Mouse (Mus musculus): ENCODE measurements around the gene 3110001I22Rik.
"Not testable (repeated sequence)": the region's sequence is repeated elsewhere in the genome, so short reads cannot be mapped to it uniquely, and the experiment has no call there.

Gene 3110001I22Rik

DNA sequence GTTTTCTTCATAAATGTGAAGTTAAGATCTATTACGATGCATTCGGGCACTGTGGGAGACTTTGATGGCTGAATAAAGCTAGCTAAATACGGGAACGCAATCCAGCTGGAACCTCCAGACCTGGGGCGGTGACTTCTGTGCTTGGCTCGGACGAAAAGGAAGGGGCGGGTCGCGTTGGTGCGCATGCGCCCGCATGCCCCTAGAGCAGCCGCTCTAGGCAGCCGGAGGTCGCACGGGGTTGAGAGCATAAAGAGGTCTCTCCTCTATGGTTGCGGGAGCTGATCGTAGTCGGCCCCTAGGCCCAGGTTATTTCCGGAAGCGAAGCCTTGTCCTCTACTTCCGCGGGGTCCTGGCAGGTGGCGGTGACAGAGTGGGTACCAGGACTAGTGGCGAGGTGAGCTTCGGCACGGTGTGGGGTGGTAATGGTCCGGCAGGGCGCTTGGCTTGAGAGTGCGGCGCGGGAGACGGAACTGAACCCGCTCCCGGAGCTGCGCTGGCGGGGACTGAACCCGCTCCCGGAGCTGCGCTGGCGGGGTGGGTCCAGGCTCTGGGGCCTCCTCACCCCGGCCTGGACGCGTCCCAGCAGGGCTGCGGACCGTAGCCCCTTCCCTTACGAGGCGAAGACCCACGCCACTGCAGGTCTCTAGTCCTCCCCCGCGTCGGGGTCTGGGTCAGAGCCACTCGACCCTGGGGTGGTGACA, at the start of gene 3110001I22Rik, which contains the start of gene Bfar:
Gene 3110001I22Rik, plus strand, starts transcription at position 245 of the 701 bp plus-strand sequence.
Gene Bfar, plus strand, starts transcription at position 174 of the 701 bp plus-strand sequence.
- in situ Hi-C loops (cut with MboI, MseI) = no loop called here

DNA sequence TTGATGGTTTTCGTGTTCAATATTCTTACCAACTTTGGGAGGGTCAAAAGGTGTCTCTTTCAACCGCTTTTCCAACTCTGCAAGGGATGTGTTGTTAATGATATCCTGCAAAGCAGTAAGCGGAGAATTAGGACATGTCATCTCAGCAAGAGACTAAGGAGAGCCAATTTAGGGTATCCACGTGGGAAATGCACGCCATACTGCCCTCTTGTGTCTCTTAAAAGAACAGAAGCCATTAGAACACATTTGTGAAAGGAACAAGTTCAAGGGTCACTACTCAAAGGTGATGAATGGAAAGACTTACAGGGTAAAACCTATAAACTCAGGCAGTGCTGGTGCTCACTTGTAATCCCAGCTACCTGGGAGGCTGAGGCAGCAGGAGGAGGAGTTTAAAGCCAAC, 43.4 kb upstream of the 3110001I22Rik start:
- in situ Hi-C loops (cut with MboI, MseI) = no loop called here

DNA sequence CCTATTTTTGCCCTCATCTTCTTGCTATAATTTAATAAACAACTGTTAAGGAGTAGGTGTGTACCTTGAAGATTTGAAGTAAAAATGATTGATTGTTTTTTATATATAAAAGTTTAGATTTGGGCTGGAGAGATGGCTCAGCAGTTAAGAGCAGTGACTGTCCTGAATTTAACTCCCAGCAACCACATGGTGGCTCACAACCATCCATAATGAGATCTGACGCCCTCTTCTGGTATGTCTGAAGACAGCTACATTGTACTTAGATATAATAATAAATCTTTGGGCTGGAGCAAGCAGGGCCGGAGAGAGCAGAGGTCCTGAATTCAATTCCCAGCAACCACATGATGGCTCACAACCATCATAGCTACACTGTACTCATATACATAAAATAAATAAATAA, 33.5 kb upstream of the 3110001I22Rik start:
- in situ Hi-C loops (cut with MboI, MseI) = not testable (repeated sequence)

DNA sequence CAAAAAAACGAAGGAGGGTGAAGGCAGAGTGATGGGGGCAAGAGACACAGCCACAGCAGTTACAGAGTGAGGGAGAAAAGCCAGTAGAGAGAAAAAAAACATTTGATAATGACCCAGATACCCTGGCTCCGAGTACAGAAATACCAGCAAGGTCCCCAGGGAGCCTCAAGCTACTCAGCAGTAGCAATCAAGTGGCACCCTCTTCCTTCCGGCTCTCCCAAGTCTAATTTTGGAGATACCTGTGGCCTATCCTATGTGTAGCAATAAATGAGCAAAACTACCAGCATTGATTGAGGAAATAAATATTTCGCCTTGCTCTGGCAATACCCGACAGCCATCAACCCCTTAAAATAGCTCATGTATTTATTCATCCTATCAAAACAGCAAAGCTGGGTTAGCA, 32.2 kb upstream of the 3110001I22Rik start:
- in situ Hi-C loops (cut with MboI, MseI) = no loop called here

DNA sequence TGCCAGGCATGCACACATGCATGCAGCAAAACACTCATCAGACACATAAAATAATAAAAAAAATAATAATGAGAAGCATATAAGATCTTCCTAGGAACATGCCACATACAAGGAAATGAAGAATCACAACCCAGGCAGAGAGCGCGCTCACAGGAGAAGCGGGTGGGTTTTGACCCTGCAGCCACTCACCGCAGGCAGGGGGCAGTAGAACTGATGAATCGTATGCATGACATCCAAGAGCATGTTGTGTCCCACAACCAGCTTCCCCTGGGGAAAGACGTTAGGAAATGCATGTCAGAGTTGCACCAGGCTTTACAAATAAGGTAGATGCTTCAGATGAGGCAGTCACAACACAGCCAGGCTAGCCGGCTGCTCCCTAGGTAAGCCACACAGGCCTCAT, 31.7 kb upstream of the 3110001I22Rik start:
- in situ Hi-C loops (cut with MboI, MseI) = no loop called here

DNA sequence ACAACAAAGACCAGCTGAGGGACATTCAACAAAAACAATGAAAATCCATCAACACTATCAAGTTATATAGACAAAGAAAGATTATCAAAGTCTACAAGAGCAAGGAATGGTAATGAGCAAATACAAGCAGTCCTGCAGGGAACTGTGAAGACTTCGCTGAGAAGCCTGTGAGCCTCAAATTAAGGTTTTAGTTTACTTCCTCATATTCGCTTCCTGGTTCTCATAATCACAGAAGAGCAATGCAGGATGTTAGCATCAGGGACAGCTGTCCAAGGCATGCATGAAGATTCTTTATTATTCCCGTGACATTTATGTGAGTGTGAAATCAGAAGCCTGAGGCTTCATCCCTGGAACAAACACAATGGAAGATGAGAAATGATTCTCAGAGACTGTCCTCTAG, 27.3 kb upstream of the 3110001I22Rik start:
- in situ Hi-C loops (cut with MboI, MseI) = no loop called here

DNA sequence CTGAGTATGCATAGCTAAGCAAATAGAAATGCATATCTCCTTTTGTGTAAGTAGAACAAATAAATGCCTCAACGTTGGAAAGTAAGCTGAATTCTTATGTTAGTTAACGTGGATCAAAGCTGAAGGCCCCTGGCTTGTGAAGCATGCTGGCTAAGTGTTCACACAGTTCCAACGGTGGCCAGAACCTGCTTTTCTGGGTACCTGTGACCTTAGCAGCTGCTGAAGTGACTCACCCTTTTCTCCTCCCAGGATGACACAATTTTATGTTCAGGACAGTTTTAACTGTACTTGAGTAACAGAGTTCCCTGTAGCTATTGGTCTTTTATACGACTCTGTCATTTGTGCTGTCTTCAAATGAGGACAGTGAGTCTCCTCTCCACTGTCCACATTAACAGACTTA, 25.8 kb upstream of the 3110001I22Rik start:
- in situ Hi-C loops (cut with MboI, MseI) = no loop called here

DNA sequence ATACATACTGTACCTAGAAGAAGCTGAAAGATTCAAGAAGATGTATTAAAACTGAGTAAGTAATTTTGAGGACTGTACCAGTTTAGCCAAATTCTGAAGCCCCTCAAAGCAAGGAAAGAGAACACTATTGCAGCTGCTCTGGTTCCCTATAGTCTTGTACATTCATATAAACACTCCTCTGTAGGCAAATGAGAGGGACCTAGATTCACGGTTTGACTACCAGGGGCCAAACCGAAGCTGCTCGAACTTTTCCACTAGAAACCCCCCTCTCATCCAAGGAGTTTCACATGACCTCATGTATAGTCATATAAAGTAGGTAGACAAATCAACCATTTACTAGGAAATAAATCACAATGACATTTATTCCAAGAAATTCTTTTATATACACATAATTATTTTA, 12.8 kb upstream of the 3110001I22Rik start:
- in situ Hi-C loops (cut with MboI, MseI) = no loop called here

DNA sequence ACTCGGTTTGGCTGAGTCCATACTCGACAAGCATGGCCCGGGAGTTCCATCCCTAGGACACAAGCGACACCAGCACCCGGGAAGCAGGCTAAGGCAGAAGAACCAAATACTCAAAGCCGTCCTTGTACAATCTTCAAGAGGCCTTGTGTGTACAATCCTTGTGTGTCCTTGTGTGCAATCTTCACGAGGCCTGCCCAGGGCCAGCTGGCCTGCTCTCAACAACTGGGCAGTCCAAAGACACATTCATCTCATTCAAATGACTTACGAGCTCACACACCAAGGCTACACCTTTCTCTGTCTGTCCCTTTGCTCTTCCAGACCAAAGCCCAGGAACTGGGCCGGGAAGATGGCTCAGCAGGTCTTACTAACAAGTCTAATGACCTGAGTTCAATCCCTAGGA, 11.0 kb upstream of the 3110001I22Rik start:
- in situ Hi-C loops (cut with MboI, MseI) = loop anchor here (10.0 kb wide), 1 partner anchor 226 kb away; no protein-coding TSS in a partner anchor

DNA sequence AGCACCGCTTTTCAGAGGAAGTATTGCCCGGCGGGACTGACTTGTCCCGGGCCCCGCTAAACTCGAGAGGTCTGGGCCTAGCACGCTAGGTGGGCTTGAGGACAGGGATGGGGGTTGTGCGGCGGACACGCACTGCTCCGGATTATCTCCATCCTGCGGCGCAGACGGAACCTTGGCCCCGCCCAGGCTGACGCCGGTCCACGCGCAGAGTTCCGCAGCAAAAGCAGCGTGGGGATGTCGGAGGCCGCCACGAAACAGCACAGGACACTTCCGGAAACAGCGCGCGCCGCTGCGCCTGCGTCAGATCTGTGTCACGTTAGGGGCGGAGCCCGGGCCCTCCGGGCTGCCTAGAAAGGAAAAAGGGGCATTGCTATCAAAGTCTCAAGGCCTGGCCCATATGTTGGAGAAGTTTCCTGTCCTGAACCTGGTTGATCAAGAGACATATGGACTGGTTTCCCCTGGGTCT, 3.8 kb upstream of the 3110001I22Rik start, which contains the start of gene Parn:
Gene Parn, minus strand, starts transcription at position 293 of the 466 bp plus-strand sequence.
- in situ Hi-C loops (cut with MboI, MseI) = loop anchor here (10.0 kb wide), 1 partner anchor 233 kb away; no protein-coding TSS in a partner anchor

DNA sequence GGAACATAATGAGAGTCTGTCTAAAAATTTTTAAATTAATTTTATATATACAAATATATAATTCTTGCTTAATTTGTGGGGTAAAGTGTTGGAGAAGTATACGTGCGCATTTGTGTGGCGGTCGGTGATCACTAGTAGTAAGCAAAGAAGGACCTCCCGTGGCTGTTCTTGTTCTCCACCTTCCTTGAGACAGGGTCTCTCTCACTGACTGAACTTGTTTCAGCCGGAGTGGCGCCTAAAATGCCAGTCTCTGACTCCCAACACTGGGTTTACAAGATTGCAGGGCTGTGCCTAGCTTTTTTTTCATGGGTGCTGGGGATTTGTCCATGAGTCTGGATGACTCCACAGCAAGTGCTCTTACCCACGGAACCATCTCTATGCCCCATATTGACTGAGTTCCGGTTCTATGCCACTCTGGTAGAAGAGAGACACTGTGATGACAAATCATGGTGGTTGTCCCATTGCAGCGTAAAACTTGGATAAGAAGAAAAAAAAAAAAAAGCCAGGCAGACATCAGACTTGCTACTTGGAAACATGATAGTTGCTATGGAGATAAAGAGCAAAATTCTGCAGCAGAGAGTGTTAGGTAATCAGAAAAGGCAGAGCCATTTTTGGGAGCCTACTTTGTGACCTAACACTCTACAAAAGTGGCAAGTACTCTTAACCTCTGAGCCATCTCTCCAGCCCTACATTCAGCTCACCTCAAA, 3.2 kb upstream of the 3110001I22Rik start:
- in situ Hi-C loops (cut with MboI, MseI) = loop anchor here (10.0 kb wide), 1 partner anchor 234 kb away; no protein-coding TSS in a partner anchor

DNA sequence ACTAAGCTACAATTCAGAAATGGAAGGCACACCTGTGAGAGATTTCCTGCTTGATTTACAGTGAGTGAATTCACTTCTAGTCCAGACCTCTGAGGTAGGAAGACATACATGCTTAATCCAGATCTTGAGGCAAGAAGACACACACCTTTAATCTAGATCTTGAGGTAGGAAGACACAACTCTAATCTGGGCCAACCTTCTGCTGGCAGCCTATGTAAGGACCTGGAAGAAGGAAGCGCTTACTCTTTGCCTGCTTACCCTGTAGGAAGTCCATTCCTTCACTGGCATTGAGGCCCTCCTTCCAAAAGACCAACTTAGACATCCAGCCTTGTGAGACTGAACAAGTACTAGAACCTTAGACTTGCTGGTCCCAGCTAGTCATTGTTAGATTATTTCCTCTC, 2.4 kb upstream of the 3110001I22Rik start:
- in situ Hi-C loops (cut with MboI, MseI) = loop anchor here (10.0 kb wide), 1 partner anchor 234 kb away; no protein-coding TSS in a partner anchor

DNA sequence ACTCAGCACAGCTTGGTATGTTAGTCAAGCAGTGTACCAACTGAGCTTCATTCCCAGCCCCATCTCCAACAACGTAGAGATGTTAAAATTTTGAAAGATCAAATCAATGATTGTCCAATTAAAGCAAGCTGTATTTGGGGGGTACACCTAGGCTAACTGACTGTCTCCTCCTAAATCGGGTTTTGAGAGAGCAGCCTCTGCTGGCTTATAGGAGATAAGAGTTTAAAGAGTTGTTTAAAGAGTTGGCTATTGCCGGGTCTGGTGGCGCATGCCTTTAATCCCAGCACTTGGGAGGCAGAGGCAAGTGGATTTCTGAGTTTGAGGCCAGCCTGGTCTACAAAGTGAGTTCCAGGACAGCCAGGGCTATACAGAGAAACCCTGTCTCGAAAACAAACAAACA, 833 bp upstream of the 3110001I22Rik start:
- in situ Hi-C loops (cut with MboI, MseI) = not testable (repeated sequence)

DNA sequence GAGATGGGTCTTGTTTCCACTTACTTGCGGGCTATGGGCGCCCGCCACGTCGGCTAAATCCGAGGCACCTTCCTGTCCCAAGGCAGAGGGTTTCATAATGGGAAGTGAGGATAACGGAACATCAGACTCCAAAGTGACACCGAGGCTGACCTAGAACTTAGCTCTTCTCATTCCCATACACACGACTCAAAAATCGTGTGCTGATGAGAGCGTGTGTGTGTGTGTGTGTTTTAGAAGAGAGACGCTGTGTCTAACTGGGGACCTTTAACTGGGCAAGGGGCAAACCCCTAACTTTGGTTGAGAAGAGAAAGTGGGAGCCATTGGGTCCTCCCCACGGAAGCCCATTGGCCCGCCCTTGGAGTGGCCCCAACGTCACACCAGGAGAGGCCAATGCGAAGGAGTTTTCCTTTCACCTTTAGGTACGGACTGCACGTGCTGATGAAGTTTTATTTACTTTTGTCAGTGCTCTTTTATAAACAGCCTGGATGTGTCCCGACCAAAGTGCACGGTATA, 713 bp downstream of the 3110001I22Rik start:
- in situ Hi-C loops (cut with MboI, MseI) = no loop called here

DNA sequence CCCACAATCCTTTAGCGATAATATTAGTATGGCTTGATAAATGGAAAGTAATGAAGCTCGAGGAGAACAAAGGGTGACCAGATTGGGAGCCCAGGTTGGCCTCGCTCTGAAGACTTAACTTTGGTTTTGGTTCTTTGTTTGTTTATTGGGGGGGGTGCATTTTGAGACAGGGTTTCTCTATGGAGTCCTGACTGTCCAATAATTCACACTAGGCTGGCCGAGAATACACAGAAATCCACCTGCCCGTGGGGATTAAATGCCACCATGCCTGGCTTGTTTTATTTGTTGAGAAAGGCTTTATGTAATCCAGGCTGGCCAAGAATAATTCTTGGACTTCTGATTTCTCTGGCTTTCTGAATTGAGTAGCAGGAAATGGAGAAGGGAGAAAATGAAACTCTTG, 1.4 kb downstream of the 3110001I22Rik start:
- in situ Hi-C loops (cut with MboI, MseI) = no loop called here

DNA sequence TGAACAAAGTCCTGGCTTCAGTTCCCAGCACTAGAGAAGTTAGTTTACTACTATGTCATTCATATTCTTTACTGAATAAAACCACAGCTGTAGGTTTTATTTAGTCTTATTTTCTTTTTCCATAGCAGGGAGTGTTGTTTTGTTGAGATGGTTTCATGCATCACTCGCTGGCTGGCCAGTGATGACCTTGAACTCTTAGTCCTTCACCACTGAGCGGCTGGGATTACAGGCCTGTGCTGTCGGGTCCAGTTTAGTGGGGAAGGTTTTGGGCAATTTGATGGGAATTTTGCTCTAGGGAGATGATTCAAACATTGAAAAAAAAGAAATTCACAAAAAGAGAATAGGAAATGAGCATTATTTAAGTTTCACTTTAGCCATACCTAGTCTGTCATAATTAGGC, 2.8 kb downstream of the 3110001I22Rik start:
- in situ Hi-C loops (cut with MboI, MseI) = no loop called here

DNA sequence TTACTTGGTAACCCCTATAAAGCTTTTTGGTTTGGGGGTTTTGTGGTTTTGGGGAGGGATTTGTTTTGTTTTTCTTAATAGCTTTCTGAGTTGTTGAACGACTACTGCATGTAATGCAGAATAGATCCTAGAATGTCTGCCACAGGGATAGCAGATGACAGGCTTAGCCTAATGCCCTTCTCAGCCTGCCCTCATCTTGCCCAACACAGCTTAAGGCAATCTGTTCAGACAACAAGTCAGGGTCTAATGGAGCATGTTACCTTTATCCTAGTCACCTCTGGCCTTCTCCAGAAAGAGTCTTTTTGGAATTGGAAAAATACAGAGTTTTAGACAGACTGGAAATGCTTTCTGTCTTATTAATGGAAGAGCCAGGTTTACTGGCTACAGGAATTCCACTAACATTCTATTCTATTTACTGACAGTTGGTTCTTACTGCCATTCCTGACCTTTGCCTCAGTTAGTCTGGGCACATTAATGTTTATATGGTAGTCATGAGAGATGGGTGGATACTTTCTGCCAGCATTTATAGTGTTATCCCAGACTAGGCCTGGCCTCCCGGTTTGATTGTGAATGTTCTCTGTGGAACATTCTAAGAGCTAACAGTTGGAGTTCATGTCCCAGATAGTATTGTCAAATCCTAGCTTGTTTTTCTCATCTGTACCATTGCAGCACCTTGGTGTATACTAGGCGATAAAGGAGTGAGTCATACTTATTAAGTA, 7.0 kb downstream of the 3110001I22Rik start:
- in situ Hi-C loops (cut with MboI, MseI) = no loop called here

DNA sequence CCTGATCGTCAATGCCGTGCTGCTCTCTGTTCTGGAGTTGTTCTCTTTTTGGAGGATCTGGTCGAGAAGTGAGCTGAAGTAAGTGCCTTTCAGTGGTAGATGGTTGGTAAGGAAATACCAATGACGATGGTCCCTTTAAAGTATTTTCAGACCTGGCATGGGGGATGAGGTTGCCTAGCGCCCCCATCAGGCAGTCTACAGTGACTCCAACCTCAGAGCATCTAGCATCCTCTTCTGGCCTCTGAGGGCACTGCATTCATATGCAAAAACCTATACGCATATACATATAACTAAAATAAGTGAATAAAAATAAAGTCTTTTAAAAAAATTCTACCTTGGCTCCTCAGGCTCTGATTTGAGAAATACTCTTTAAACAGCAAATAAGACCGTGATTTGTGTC, 27.3 kb downstream of the 3110001I22Rik start:
- in situ Hi-C loops (cut with MboI, MseI) = no loop called here

DNA sequence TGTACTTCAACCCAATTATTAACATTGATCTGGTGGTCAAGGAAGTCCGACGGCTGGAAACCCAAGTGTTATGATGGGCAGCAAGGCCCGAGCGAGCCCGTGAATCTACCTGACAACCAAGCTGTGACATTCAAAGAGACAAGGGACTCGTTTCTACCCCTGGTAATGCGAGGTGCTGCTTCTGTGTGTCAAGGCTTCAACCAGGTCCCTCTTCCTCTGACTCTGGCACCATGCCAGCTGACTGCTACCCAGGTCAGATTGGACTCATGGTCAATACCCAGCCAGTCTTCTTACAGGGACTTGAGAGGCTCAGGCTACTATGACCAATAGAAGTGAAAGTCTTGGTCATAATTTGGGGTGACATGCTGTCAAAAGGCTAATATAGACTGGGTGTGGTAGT, 30.5 kb downstream of the 3110001I22Rik start:
- in situ Hi-C loops (cut with MboI, MseI) = no loop called here

DNA sequence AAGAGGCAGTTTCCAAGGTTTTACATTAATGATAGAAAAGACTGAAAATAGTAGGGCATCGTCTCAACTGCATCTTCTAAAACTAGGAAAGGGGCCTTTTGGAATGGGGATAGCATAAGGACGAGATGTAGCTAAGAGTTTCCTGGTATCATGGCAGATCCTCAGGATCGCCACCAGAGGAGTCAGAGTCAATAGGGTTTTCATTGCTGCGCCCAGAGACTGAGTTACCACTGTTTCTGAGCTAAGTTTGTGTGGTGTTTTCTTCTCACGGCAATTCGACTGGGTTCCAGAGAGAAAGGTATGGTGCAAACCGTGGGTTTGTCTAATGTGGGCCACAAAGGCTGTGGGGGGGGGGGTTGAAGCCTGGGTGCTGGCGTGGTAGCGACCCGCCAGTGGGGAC, 32.9 kb downstream of the 3110001I22Rik start:
- in situ Hi-C loops (cut with MboI, MseI) = no loop called here

DNA sequence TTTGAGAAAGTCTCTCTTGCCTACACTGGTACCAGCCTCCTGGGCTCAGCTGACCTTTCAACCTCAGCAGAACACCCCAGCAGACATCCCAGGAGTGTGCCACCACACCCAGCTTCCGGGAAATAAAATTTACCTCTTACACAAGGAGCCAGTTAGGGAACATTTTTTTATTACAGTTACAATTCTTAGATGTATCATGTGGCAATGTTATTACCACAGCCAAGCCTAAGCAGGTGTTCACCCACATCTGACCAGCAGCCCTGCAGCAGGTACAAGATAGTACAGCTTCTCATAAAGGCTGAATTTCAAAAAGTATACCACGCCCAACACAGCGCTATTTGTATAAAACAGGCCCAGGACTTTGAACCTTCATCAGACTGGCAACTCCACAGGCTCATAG, 43.2 kb downstream of the 3110001I22Rik start:
- in situ Hi-C loops (cut with MboI, MseI) = no loop called here
